Mouse (Mus musculus) heart, postnatal 0 days (tissue): ENCODE measurements at regions not wholly inside any gene's neighbourhood (a gene's known extent, or its start where the extent isn't known, plus 50 kb on each side); places are given as distances from the start of the nearest gene placed in this dataset.

ENCODE experiments used
- ATAC-seq: fragments of 200-750 bp; cut with Nextera tagmentation; 2 replicates; pipeline ENCODE4 v1.8.0; 2017; ENCODE audit warnings: low read depth, moderate number of reproducible peaks, moderate library complexity; ENCODE audit not compliant: insufficient read depth
- DNase-seq: peaks from one replicate; pipeline ENCODE4 v3.0.0-alpha.2; 2016; ENCODE audit warnings: low spot score
- H3K27ac ChIP-seq: fragments of 300-500 bp; sonication (generic); 2 replicates; pipeline ENCODE4 v1.5.1; 2014; ENCODE audit warnings: low read depth, mild to moderate bottlenecking
- H3K27me3 ChIP-seq: fragments of 300-500 bp; sonication (generic); 2 replicates; pipeline ENCODE4 v1.6.1; 2014; ENCODE audit warnings: low read length, mixed read lengths; ENCODE audit not compliant: control insufficient read depth, insufficient read depth
- H3K36me3 ChIP-seq: fragments of 300-500 bp; sonication (generic); replicated peaks from 2 replicates; pipeline ENCODE4 v1.6.1; 2014; ENCODE audit warnings: low read length, mixed read lengths; ENCODE audit not compliant: control insufficient read depth, insufficient read depth
- H3K4me1 ChIP-seq: fragments of 300-500 bp; sonication (generic); 2 replicates; pipeline ENCODE4 v1.6.1; 2014; ENCODE audit warnings: antibody characterized with exemption; ENCODE audit not compliant: control insufficient read depth, insufficient read depth
- H3K4me2 ChIP-seq: fragments of 300-500 bp; sonication (generic); 2 replicates; pipeline ENCODE4 v1.6.1; 2014; ENCODE audit warnings: low read depth, mild to moderate bottlenecking, low read length, moderate library complexity
- H3K4me3 ChIP-seq: fragments of 300-500 bp; sonication (generic); 2 replicates; pipeline ENCODE4 v1.5.1; 2014; ENCODE audit warnings: low read depth, low read length
- H3K9ac ChIP-seq: fragments of 300-500 bp; sonication (generic); replicated peaks from 2 replicates; pipeline ENCODE4 v1.6.1; 2014; ENCODE audit warnings: low read depth, low read length, mixed read lengths
- H3K9me3 ChIP-seq: fragments of 300-500 bp; sonication (generic); replicated peaks from 2 replicates; pipeline ENCODE4 v1.6.1; 2016; ENCODE audit warnings: low read length; ENCODE audit not compliant: control insufficient read depth
- CTCF ChIP-seq: IDR thresholded peaks from 2 replicates; pipeline ENCODE4 v1.5.1; 2016; ENCODE audit warnings: antibody characterized with exemption, control low read depth, low read depth
- EP300 ChIP-seq: IDR thresholded peaks from 2 replicates; pipeline ENCODE4 v1.6.1; 2016; ENCODE audit warnings: antibody characterized with exemption, low read depth
- WGBS: fragments of 180-500 bp; shearing (Covaris S2); extraction: QIAGEN DNeasy Blood & Tissue Kit; methylation state at CpG from one replicate; pipeline ENCODE4 v1.1.7; 2014; 5-methylcytosine and 5-hydroxymethylcytosine counted together

- TF ChIP-seq CTCF (no peak), EP300 (no peak)
- no peaks in the 10 kb centered on the region for H3K36me3 ChIP-seq
- DNase-seq = no peak
- H3K9me3 ChIP-seq = no peaks in the 10 kb centered on the region
- H3K4me1 ChIP-seq = no peaks in the 10 kb centered on the region
- no peak overlapping the region for H3K27ac ChIP-seq
- H3K4me2 ChIP-seq = no peak overlapping the region
- H3K27me3 ChIP-seq = no peaks in the 10 kb centered on the region
- WGBS = 62% methylated on average over 4 of the region's 4 CpGs
- H3K4me3 ChIP-seq = no peak overlapping the region
- no peak overlapping the region for H3K9ac ChIP-seq
- ATAC-seq = no peak
Measured at GRCm38 (mm10) chr10:110858407-110858920, 61.1 kb upstream of the Csrp2 start.

GRCm38 (mm10) chr10:110859307-110859706 is 60.3 kb upstream of the Csrp2 start:
- Histone ChIP-seq H3K9me3 (no peaks in the 10 kb centered on the region), H3K27me3 (no peaks in the 10 kb centered on the region), H3K36me3 (no peaks in the 10 kb centered on the region), H3K4me3 (no peak overlapping the region), H3K27ac (no peak overlapping the region), H3K4me1 (no peaks in the 10 kb centered on the region), H3K9ac (no peak overlapping the region), H3K4me2 (no peak overlapping the region)
- WGBS = 91% methylated on average over 1 of the region's 1 CpGs
- TF ChIP-seq EP300 = no peak
- TF ChIP-seq CTCF = no peak
- no peak for DNase-seq
- ATAC-seq = no peak
